Mouse (Mus musculus): ENCODE data around the gene Tpsg1. TPM values are rescaled to one million over a fixed set of nuclear protein-coding genes. Genes with fewer than 3 reads are reported as not detected.

Gene Tpsg1
- polyA plus RNA-seq, 1 experiment from 2014 or later, result 0.44 TPM

Other genes with a start within 250 kb of the Tpsg1 start
- not detected in 2 replicates for gene Ptx4, start 248.5 kb upstream of the Tpsg1 start, polyA plus RNA-seq (2015; fragmentation: Nextera tagmentation; extraction: Ambion mirVana)
- 9.9 and 10.3 TPM in 2 replicates for gene Clcn7, start 235.9 kb upstream of the Tpsg1 start, polyA plus RNA-seq (2015; fragmentation: Nextera tagmentation; extraction: Ambion mirVana)
- gene Ccdc154, start 206.8 kb upstream of the Tpsg1 start, polyA plus RNA-seq (2015; fragmentation: Nextera tagmentation; extraction: Ambion mirVana), result 0.04 TPM in 1 of 2 replicates, not detected in the other
- not detected in 2 replicates for gene Gm38655, start 193.8 kb upstream of the Tpsg1 start, polyA plus RNA-seq (2015; fragmentation: Nextera tagmentation; extraction: Ambion mirVana)
- gene BC003965, start 184.7 kb upstream of the Tpsg1 start, polyA plus RNA-seq (2015; fragmentation: Nextera tagmentation; extraction: Ambion mirVana), result 14.2 and 15.1 TPM in 2 replicates
- 6.8 and 7.9 TPM in 2 replicates for gene Unkl, start 180.9 kb upstream of the Tpsg1 start, polyA plus RNA-seq (2015; fragmentation: Nextera tagmentation; extraction: Ambion mirVana)
- gene Gnptg, start 129.1 kb upstream of the Tpsg1 start, polyA plus RNA-seq (2015; fragmentation: Nextera tagmentation; extraction: Ambion mirVana), result 17.8 and 19.9 TPM in 2 replicates
- gene Tsr3, start 129.1 kb upstream of the Tpsg1 start, polyA plus RNA-seq (2015; fragmentation: Nextera tagmentation; extraction: Ambion mirVana), result 14.7 and 15.0 TPM in 2 replicates
- gene Baiap3, start 112.9 kb upstream of the Tpsg1 start, polyA plus RNA-seq (2015; fragmentation: Nextera tagmentation; extraction: Ambion mirVana), result 0.46 and 0.57 TPM in 2 replicates
- gene Ube2i, start 94.7 kb upstream of the Tpsg1 start, polyA plus RNA-seq (2015; fragmentation: Nextera tagmentation; extraction: Ambion mirVana), result 205 and 211 TPM in 2 replicates
- gene Prss34, start 70.9 kb upstream of the Tpsg1 start, polyA plus RNA-seq (2015; fragmentation: Nextera tagmentation; extraction: Ambion mirVana), result 3.4 and 4.9 TPM in 2 replicates
- gene Prss28, start 60.6 kb upstream of the Tpsg1 start, polyA plus RNA-seq (2015; fragmentation: Nextera tagmentation; extraction: Ambion mirVana), result not detected in 2 replicates
- gene Prss29, start 50.6 kb upstream of the Tpsg1 start, polyA plus RNA-seq (2015; fragmentation: Nextera tagmentation; extraction: Ambion mirVana), result not detected in 2 replicates
- gene Tpsab1, start 23.7 kb upstream of the Tpsg1 start, polyA plus RNA-seq (2015; fragmentation: Nextera tagmentation; extraction: Ambion mirVana), result not detected in 2 replicates
- 0.47 and 0.65 TPM in 2 replicates for gene Tpsb2, start 3.0 kb upstream of the Tpsg1 start, polyA plus RNA-seq (2015; fragmentation: Nextera tagmentation; extraction: Ambion mirVana)
- 0.17 and 0.22 TPM in 2 replicates for gene Cacna1h, start 64.5 kb downstream of the Tpsg1 start, polyA plus RNA-seq (2015; fragmentation: Nextera tagmentation; extraction: Ambion mirVana)
- 0.05 and 0.07 TPM in 2 replicates for gene Tekt4, start 85.3 kb downstream of the Tpsg1 start, polyA plus RNA-seq (2015; fragmentation: Nextera tagmentation; extraction: Ambion mirVana)
- gene Sstr5, start 128.0 kb downstream of the Tpsg1 start, polyA plus RNA-seq (2015; fragmentation: Nextera tagmentation; extraction: Ambion mirVana), result not detected in 2 replicates
- gene Sox8, start 201.4 kb downstream of the Tpsg1 start, polyA plus RNA-seq (2015; fragmentation: Nextera tagmentation; extraction: Ambion mirVana), result 0.14 and 0.34 TPM in 2 replicates
- gene Lmf1, start 209.8 kb downstream of the Tpsg1 start, polyA plus RNA-seq (2015; fragmentation: Nextera tagmentation; extraction: Ambion mirVana), result 11.4 and 13.4 TPM in 2 replicates

Measured in liver, embryonic 16.5 days (tissue).